Mouse (Mus musculus): ENCODE measurements around the gene Mbd3.

- TF ChIP-seq CTCF (IDR thresholded peaks at IDR 0.05; ENCODE audit: low read depth, low read length), result no peak
- TF ChIP-seq TAL1 (conservative IDR thresholded peaks at IDR 0.05; ENCODE audit: low read depth, low read length), result no peak
- no peak for TF ChIP-seq GATA2 (IDR thresholded peaks at IDR 0.05; ENCODE audit: borderline replicate concordance, low read depth, low read length)
- no peak for TF ChIP-seq GATA1 (IDR thresholded peaks at IDR 0.05; ENCODE audit: borderline replicate concordance, low read length)
- no peak for TF ChIP-seq POLR2AphosphoS5 (IDR thresholded peaks at IDR 0.05; ENCODE audit: insufficient replicate concordance, low read depth, low read length)
Measured at GRCm38 (mm10) chr10:80444339-80445045, 45.1 kb upstream of the Mbd3 start.
